Mouse (Mus musculus) brain, adult 2 months (tissue): ENCODE measurements at regions not wholly inside any gene's neighbourhood (a gene's known extent, or its start where the extent isn't known, plus 50 kb on each side); places are given as distances from the start of the nearest gene placed in this dataset.

ENCODE experiments used
- DNase-seq: peaks from one replicate; pipeline ENCODE4 v3.0.0; 2011; ENCODE audit warnings: low read depth, low spot score

DNA sequence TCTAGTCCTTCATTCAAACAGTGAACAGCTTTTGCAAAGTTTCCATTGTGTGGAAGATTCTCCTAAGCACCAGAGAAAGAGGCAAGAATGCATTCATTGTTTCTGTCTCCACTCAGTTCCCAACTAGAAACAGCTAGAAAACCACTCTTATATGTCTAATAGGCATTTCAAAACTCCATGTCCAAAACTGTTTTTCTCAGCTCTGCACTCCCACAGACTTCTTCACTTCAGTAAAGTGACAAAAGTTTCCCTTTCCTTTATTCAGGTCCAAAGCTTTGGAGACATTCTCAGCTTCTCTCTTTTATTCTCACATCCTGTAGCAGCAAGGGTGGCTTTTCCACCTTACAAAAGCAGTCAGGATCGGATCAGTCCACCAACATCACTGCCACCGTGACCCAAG is 166.0 kb downstream of the Mreg start:
- DNase-seq, result peak; percentile 17

DNA sequence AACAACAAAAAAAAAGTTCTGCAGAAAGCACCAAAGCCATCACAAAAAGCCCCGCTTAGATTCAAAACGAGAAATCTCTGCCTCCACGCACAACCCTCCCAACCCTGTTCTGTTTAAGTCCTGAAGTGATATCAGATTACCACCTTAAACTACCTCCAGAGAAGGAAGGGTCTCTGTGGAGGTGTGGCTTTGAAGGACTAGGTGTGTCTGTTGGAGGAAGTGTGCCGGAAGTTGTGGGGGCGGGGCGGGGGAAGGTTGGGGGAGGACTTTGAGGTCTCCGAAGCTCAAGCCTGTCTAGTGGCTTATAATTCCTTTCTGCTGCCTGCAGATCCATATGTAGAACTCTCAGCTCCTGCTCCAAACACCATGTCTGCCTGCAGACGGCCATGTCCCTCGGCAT is 173.6 kb downstream of the Mreg start:
- DNase-seq, result no peak

- DNase-seq, result no peak
Observed at GRCm38 (mm10) chr1:72036600-72036999, 175.5 kb downstream of the Mreg start.

- no peak for DNase-seq
Observed at GRCm38 (mm10) chr1:72036141-72036540, 176.0 kb downstream of the Mreg start.

GRCm38 (mm10) chr1:72033941-72034340 is 178.2 kb downstream of the Mreg start:
- no peak for DNase-seq

DNA sequence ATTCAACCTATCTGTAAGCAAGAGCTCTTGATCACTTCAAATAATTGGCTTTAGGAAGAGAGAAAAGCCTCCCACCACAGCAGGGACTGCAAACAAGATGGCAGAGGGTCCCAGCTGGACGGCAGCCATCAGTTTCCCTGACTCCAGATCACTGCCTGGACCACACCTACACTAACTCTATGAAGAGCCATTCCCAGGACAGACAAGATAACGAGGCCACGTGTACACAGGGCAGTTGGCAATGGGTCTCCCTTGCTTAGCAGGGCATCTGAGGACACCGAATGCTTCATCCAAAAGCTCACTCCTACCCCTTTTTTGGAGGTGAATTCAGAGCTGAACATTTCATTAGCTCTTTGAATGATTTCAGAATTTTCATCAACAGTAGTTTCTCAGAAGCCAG is 179.9 kb downstream of the Mreg start:
- DNase-seq, result no peak

DNA sequence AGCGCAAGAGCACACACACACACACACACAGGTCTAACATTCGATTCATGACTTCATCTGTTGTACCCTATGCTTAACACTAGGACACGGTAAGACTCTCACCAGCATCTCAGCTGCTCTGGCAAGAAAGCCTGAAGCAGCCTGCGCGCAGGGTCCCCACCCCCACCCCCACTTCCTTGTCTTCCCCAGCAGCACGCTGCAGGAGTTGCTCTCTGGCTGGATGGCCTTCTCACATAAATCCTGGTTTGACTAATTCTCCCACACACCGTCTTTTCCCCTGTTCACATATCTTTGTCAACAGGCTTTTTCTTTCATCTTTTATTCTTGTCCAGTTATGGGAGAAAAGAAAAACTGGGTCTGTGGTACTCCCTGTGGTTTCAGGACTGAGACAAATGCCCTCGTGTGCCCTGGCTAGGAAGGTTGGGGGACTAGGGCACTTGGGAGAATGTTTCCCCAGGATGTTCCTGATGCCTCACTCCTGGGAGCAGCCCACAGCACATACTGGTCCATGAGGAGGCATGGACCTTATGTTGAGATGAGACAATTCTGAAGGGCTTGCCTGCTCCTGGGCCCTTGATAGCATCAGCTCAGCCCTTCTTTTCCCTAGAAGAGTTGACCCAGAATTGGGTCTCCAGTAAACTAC is 181.2 kb downstream of the Mreg start:
- DNase-seq, result no peak

DNA sequence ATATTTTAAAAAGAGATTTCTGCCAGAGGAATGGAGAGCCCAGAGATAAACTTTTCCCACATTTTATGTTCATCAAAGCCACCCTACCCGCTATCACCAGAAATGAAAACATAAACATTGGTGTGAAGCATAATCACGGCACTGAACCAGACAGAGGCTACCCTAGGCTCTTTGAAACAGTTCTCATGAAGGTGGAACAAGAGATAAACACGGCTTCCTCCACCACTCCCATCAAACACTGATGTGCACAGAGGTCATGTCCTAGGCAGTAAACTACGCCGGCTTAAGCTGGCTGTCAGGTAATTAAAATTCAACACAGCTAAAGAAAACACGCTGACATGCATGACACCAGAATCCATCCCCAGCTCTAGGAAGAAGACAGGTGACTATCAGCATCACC is 182.5 kb downstream of the Mreg start:
- DNase-seq, result no peak

GRCm38 (mm10) chr1:72026861-72027260 is 185.2 kb downstream of the Mreg start:
- no peak for DNase-seq

- DNase-seq, result no peak
Observed at GRCm38 (mm10) chr1:72022631-72023030, 189.5 kb downstream of the Mreg start.

GRCm38 (mm10) chr1:72018479-72019222 is 193.5 kb downstream of the Mreg start:
- DNase-seq, result no peak

DNA sequence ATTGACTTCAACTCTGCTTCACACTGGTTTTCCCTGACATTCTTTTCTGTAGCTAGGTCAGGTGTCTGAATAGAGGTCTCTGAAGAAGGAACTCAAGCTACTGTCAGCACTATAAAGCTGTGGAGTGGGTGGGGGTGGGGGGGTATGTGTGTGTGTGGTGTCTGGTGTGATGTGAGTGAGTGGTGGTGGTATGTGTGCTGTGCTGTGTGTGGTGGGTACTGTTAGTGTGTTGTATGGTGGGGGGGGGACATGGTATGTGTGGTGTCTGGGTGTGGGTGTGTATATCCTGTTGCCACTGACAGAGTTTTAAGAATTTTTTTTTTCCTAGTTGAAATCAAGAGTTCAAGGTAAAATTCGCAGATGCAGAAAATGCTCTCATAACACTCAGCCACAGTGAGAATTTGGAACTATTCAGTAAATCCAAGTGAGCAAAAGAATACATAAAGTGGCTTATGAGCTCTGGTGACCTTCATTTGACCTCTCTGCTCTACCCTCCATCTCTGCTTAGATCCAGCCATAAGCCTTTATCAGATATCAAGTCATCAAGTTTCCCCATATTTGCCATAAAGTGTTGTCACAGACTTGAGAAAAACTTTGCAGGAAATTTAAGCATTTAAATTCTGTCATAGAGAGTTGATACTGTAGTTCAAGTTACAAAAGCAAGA is 194.2 kb downstream of the Mreg start:
- DNase-seq, result no peak

GRCm38 (mm10) chr1:72015471-72015870 is 196.6 kb downstream of the Mreg start:
- DNase-seq, result no peak

- no peak for DNase-seq
Observed at GRCm38 (mm10) chr1:72014580-72014979, 197.5 kb downstream of the Mreg start.

DNA sequence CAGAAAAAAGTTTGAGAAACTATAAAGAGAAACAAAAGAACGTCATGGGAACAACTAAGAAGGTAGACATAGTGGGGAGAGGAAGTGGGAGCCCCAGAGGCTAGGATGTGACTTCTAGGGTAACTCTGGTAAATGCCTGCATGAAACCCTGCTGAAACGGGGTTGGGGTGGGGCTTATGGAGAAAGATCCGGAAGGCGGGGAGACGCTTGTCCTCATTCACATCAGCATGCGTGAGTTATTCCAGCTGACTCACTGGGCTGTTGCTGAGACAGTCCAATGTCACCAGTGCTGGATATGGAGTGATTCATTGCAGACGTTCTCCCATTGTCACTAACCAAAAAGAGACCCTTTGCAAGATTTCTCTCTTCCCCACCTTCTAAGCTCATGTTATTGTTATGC is 198.2 kb downstream of the Mreg start:
- peak; percentile 28 for DNase-seq

GRCm38 (mm10) chr1:72012710-72013109 is 199.4 kb downstream of the Mreg start:
- DNase-seq, result no peak

- no peak for DNase-seq
Observed at GRCm38 (mm10) chr1:72009270-72009928, 202.7 kb downstream of the Mreg start.

GRCm38 (mm10) chr1:72006696-72007291 is 205.3 kb downstream of the Mreg start:
- DNase-seq, result peak; percentile 59

DNA sequence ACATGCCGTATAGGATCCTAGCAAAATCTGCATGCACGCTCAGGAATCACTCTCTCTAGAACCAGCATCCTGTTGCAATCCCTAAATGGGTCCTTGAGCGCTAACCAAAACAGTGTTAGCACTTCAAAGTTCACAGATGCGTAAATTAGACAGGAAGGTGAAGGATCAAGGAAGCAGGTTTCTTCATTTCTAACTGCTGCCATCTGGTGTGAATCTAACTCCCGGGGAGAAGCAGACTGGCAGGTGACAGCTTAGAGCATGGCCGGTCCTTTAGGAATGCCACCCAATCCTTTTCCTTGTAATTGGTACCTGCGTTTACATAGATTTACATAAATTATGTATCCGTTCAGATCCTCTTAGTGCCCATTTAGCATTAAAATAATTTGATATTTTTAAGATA is 206.2 kb downstream of the Mreg start:
- no peak for DNase-seq

DNA sequence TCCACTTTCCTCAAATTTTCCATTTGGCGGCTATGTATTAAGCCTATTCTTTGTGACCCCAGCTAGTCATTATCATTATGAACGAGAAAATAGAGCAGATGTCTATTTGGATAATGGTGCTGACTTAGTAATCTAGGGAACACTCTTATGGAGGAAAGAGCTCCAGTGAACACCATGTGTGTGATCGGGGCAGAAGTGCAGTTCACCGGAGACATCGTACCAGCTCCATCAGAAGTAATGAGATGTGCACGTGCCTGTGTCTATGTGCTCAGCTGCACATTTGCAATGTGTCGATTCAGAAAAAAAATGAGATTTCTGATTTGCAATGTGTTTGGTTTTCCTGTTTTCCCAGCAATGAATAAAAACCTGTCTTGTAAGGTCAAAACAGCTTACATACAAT is 206.6 kb downstream of the Mreg start:
- DNase-seq, result no peak

DNA sequence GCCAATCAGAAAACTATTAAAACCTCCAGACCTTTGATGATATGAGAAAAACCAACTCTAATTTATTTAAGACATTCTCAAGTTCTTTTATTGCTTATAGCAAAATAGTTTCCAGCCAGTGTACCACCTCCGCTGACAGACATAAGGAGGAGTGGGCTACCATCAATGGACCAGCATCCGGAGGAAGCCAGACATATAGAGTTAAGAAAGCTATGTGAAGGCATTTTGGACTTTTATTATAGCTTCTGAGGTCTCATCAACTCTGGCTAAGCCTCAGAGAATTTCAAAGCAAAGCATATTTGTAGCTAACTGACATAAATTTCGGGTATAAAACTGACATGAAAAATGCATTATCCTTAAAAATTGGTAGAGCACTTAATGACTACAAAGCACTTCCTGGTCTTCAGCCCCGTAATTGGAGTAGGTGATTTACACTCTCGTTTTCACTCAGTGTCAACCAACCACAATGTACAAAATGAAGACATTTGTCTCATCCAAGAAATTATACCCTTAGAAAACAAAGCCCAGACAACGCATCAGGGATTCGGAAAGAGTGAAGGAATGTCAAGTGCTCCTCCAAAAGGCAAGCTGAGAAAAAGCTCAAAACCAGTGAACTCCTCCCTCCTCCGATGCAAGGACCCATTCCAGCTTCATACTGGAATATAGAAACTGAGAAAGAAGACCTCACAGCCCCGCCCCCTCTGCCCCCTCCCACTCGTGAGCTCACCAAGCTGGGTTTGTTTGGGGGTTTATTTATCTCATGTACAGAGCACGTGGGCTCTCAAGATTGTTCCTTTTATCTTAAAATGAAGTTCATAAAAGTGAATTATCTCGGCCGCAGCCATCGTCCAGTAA is 208.5 kb downstream of the Mreg start:
- no peak for DNase-seq
